Mouse (Mus musculus): ENCODE data around the gene Mutyh. TPM values are rescaled to one million over a fixed set of nuclear protein-coding genes. Genes with fewer than 3 reads are reported as not detected.

Gene Mutyh
- 1.4 and 1.7 TPM in 2 replicates for polyA plus RNA-seq (2015; fragmentation: Nextera tagmentation; extraction: Ambion mirVana)

GRCm38 (mm10) chr4:116807197-116808129 lies at the start of gene Mutyh, which contains the start of gene Toe1:
TSS of gene Mutyh (plus strand) at chr4:116807723.
TSS of gene Toe1 (minus strand) at chr4:116807640.
- DNase-seq (peak; percentile 98), ATAC-seq (peak; percentile 99)
- H3K27ac ChIP-seq (ENCODE audit: low read depth) = peak within 1 kb of the TSS; percentile 82
- no peaks in the 10 kb centered on the region for H3K27me3 ChIP-seq (ENCODE audit: insufficient read depth, low read length)
- peaks cover 34% of the 10 kb centered on the region for H3K36me3 ChIP-seq (replicated peaks; ENCODE audit: insufficient read depth, low read length)
- H3K4me2 ChIP-seq (ENCODE audit: low read depth, low read length) = peak within 1 kb of the TSS; percentile 84
- WGBS (ENCODE audit: insufficient replicate concordance) = 1% methylated on average over 58 of the region's 58 CpGs
- no peaks in the 10 kb centered on the region for H3K9me3 ChIP-seq (ENCODE audit: low read length)
- peaks cover 7% of the 10 kb centered on the region for H3K4me1 ChIP-seq (ENCODE audit: insufficient read depth)
- peak within 1 kb of the TSS; percentile 65 for H3K9ac ChIP-seq (replicated peaks)
- TF ChIP-seq EP300 (IDR thresholded peaks at IDR 0.05; ENCODE audit: low read depth) (no peak), CTCF (IDR thresholded peaks at IDR 0.05; ENCODE audit: low read depth) (no peak)
- H3K4me3 ChIP-seq (ENCODE audit: low read depth, low read length) = peak within 1 kb of the TSS; percentile 71

GRCm38 (mm10) chr4:116761914-116762313 lies 45.6 kb upstream of the Mutyh start:
- TF ChIP-seq CTCF (IDR thresholded peaks at IDR 0.05; ENCODE audit: low read depth) (no peak), EP300 (IDR thresholded peaks at IDR 0.05; ENCODE audit: low read depth) (no peak)
- H3K27ac ChIP-seq (ENCODE audit: low read depth) = no peak overlapping the region
- H3K4me1 ChIP-seq (ENCODE audit: insufficient read depth) = no peaks in the 10 kb centered on the region
- H3K4me3 ChIP-seq (ENCODE audit: low read depth, low read length) = no peak overlapping the region
- no peaks in the 10 kb centered on the region; the same call in 1 of the 2 replicates for H3K36me3 ChIP-seq (replicated peaks; ENCODE audit: insufficient read depth, low read length)
- no peak overlapping the region for H3K9ac ChIP-seq (replicated peaks)
- ATAC-seq = no peak
- 57% methylated on average over 2 of the region's 2 CpGs for WGBS (ENCODE audit: insufficient replicate concordance)
- H3K9me3 ChIP-seq (ENCODE audit: low read length) = no peaks in the 10 kb centered on the region
- H3K4me2 ChIP-seq (ENCODE audit: low read depth, low read length) = no peak overlapping the region
- H3K27me3 ChIP-seq (ENCODE audit: insufficient read depth, low read length) = no peaks in the 10 kb centered on the region
- DNase-seq = no peak

GRCm38 (mm10) chr4:116764001-116764400 lies 43.5 kb upstream of the Mutyh start:
- ATAC-seq (no peak), DNase-seq (no peak)
- Histone ChIP-seq H3K4me3 (ENCODE audit: low read depth, low read length) (no peak overlapping the region), H3K36me3 (replicated peaks; ENCODE audit: insufficient read depth, low read length) (no peaks in the 10 kb centered on the region), H3K27me3 (ENCODE audit: insufficient read depth, low read length) (no peaks in the 10 kb centered on the region), H3K9ac (replicated peaks) (no peak overlapping the region), H3K4me2 (ENCODE audit: low read depth, low read length) (no peak overlapping the region), H3K27ac (ENCODE audit: low read depth) (no peak overlapping the region), H3K9me3 (ENCODE audit: low read length) (no peaks in the 10 kb centered on the region), H3K4me1 (ENCODE audit: insufficient read depth) (no peaks in the 10 kb centered on the region)
- TF ChIP-seq CTCF (IDR thresholded peaks at IDR 0.05; ENCODE audit: low read depth) (no peak), EP300 (IDR thresholded peaks at IDR 0.05; ENCODE audit: low read depth) (no peak)
- 72% methylated on average over 5 of the region's 5 CpGs for WGBS (ENCODE audit: insufficient replicate concordance)

- Histone ChIP-seq H3K27me3 (ENCODE audit: insufficient read depth, low read length) (no peaks in the 10 kb centered on the region), H3K27ac (ENCODE audit: low read depth) (no peak overlapping the region), H3K4me3 (ENCODE audit: low read depth, low read length) (no peak overlapping the region), H3K9ac (replicated peaks) (no peak overlapping the region), H3K36me3 (replicated peaks; ENCODE audit: insufficient read depth, low read length) (no peaks in the 10 kb centered on the region; the same call in 1 of the 2 replicates), H3K9me3 (ENCODE audit: low read length) (no peaks in the 10 kb centered on the region), H3K4me1 (ENCODE audit: insufficient read depth) (no peaks in the 10 kb centered on the region), H3K4me2 (ENCODE audit: low read depth, low read length) (no peak overlapping the region)
- no peak for TF ChIP-seq CTCF (IDR thresholded peaks at IDR 0.05; ENCODE audit: low read depth)
- no peak for TF ChIP-seq EP300 (IDR thresholded peaks at IDR 0.05; ENCODE audit: low read depth)
- WGBS (ENCODE audit: insufficient replicate concordance) = 66% methylated on average over 5 of the region's 5 CpGs
- no peak for DNase-seq
- no peak for ATAC-seq
These were observed 39.0 kb upstream of the Mutyh start for GRCm38 (mm10) chr4:116768510-116768909.

- Histone ChIP-seq H3K9ac (replicated peaks) (no peak overlapping the region), H3K27me3 (ENCODE audit: insufficient read depth, low read length) (no peaks in the 10 kb centered on the region), H3K9me3 (ENCODE audit: low read length) (no peaks in the 10 kb centered on the region), H3K4me1 (ENCODE audit: insufficient read depth) (no peaks in the 10 kb centered on the region), H3K36me3 (replicated peaks; ENCODE audit: insufficient read depth, low read length) (no peaks in the 10 kb centered on the region; the same call in 1 of the 2 replicates), H3K27ac (ENCODE audit: low read depth) (no peak overlapping the region), H3K4me2 (ENCODE audit: low read depth, low read length) (no peak overlapping the region), H3K4me3 (ENCODE audit: low read depth, low read length) (no peak overlapping the region)
- DNase-seq = no peak
- no peak for ATAC-seq
- TF ChIP-seq EP300 (IDR thresholded peaks at IDR 0.05; ENCODE audit: low read depth) (no peak), CTCF (IDR thresholded peaks at IDR 0.05; ENCODE audit: low read depth) (no peak)
These were observed 38.5 kb upstream of the Mutyh start for GRCm38 (mm10) chr4:116769060-116769459.

- Histone ChIP-seq H3K36me3 (replicated peaks; ENCODE audit: insufficient read depth, low read length) (no peaks in the 10 kb centered on the region; the same call in 1 of the 2 replicates), H3K4me3 (ENCODE audit: low read depth, low read length) (no peak overlapping the region), H3K27ac (ENCODE audit: low read depth) (no peak overlapping the region), H3K4me1 (ENCODE audit: insufficient read depth) (no peaks in the 10 kb centered on the region), H3K9me3 (ENCODE audit: low read length) (no peaks in the 10 kb centered on the region), H3K9ac (replicated peaks) (no peak overlapping the region), H3K4me2 (ENCODE audit: low read depth, low read length) (no peak overlapping the region), H3K27me3 (ENCODE audit: insufficient read depth, low read length) (no peaks in the 10 kb centered on the region)
- no peak for DNase-seq
- WGBS (ENCODE audit: insufficient replicate concordance) = 81% methylated on average over 5 of the region's 5 CpGs
- no peak for ATAC-seq
- TF ChIP-seq EP300 (IDR thresholded peaks at IDR 0.05; ENCODE audit: low read depth) (no peak), CTCF (IDR thresholded peaks at IDR 0.05; ENCODE audit: low read depth) (0 out of 2 replicates have a peak, but pooled peaks have one; percentile 15)
These were observed 31.1 kb upstream of the Mutyh start for GRCm38 (mm10) chr4:116776391-116776790.
